Mouse (Mus musculus): Measurements from ENCODE around the gene Nrf1. TPM values are rescaled to one million over a fixed set of nuclear protein-coding genes. Genes with fewer than 3 reads are reported as not detected.
A peak's percentile ranks its signal among the peaks of the same experiment; 100 is the strongest.

Gene Nrf1
- polyA plus RNA-seq, 2 experiments, result 31.2 to 33.1 TPM

DNA sequence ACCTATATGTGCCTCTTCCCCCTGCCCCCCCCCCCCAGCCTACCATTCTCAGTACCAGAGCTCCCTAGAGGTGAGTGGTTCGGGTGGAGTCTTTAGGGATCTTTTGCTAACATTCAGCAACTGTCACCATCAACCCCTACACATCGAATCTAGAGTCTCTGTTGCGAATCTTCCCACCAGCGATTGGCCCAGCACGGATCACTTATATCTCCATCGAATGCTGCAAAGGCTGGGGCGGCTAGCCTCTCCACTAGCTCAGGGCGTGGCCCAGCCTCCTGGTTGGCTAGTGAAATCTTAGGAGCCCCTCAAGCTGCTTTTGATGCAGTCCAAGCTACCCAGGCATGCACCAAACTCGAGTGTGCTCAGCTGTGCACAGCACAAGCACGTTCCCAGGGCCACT lies 124.2 kb downstream of the Nrf1 start:
- Histone ChIP-seq H3K27me3 (ENCODE audit: control insufficient read depth, insufficient read depth, low read length) (peaks cover 98% of the 10 kb centered on the region), H3K9ac (replicated peaks) (no peak overlapping the region), H3K9me3 (ENCODE audit: control insufficient read depth, low read length) (no peaks in the 10 kb centered on the region), H3K4me1 (replicated peaks; ENCODE audit: control insufficient read depth in 2 of 2, insufficient read depth in 2 of 2, low read length in 1 of 2) (peaks cover 0 to 4% of the 10 kb centered on the region in 2 experiments; a peak in 1 of 4 replicates), H3K4me3 (ENCODE audit: insufficient read depth in 1 of 2, low read depth in 2 of 2, low read length in 2 of 2) (no peak overlapping the region), H3K36me3 (replicated peaks; ENCODE audit: control insufficient read depth, insufficient read depth, low read depth) (no peaks in the 10 kb centered on the region), H3K27ac (no peak overlapping the region), H3K4me2 (ENCODE audit: low read depth) (no peak overlapping the region)
- TF ChIP-seq EP300 (IDR thresholded peaks at IDR 0.05; ENCODE audit: low read depth), result no peak
- TF ChIP-seq CTCF (IDR thresholded peaks at IDR 0.05; ENCODE audit: low read depth), result no peak
- DNase-seq (ENCODE audit: low read depth in 3 of 3, low spot score in 3 of 3), result no peak
- WGBS (ENCODE audit: insufficient replicate concordance), result 20% methylated on average over 10 of the region's 10 CpGs
- ATAC-seq (ENCODE audit: insufficient read depth), result no peak

DNA sequence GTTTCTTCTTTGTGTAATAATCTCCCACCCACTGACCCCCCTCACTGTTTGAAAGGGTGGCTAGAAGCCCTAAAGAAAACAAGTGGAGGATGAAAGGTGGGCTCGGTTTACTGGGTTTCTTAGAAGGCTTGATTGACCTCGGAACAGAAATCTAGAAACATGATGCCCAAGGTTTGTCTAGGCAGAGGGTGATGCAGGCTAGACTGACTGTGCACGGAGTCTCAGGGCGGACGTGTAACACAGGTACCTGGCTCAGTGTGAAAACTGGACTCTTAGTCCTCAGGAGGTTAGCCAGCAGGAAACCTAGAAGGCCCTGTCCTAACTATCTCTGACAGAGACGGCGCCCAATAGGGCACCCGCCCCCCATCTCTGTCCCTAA lies 124.6 kb downstream of the Nrf1 start:
- DNase-seq (ENCODE audit: low read depth in 3 of 3, low spot score in 3 of 3), result no peak
- TF ChIP-seq EP300 (IDR thresholded peaks at IDR 0.05; ENCODE audit: low read depth) (no peak), CTCF (IDR thresholded peaks at IDR 0.05; ENCODE audit: low read depth) (no peak)
- Histone ChIP-seq H3K4me3 (ENCODE audit: insufficient read depth in 1 of 2, low read depth in 2 of 2, low read length in 2 of 2) (no peak overlapping the region), H3K9me3 (ENCODE audit: control insufficient read depth, low read length) (no peaks in the 10 kb centered on the region), H3K9ac (replicated peaks) (no peak overlapping the region), H3K27ac (no peak overlapping the region), H3K4me2 (ENCODE audit: low read depth) (no peak overlapping the region), H3K36me3 (replicated peaks; ENCODE audit: control insufficient read depth, insufficient read depth, low read depth) (no peaks in the 10 kb centered on the region), H3K4me1 (replicated peaks; ENCODE audit: control insufficient read depth in 2 of 2, insufficient read depth in 2 of 2, low read length in 1 of 2) (peaks cover 0 to 4% of the 10 kb centered on the region in 2 experiments; a peak in 1 of 4 replicates), H3K27me3 (ENCODE audit: control insufficient read depth, insufficient read depth, low read length) (peaks cover 99% of the 10 kb centered on the region)
- 11% methylated on average over 8 of the region's 8 CpGs for WGBS (ENCODE audit: insufficient replicate concordance)
- no peak for ATAC-seq (ENCODE audit: insufficient read depth)

DNA sequence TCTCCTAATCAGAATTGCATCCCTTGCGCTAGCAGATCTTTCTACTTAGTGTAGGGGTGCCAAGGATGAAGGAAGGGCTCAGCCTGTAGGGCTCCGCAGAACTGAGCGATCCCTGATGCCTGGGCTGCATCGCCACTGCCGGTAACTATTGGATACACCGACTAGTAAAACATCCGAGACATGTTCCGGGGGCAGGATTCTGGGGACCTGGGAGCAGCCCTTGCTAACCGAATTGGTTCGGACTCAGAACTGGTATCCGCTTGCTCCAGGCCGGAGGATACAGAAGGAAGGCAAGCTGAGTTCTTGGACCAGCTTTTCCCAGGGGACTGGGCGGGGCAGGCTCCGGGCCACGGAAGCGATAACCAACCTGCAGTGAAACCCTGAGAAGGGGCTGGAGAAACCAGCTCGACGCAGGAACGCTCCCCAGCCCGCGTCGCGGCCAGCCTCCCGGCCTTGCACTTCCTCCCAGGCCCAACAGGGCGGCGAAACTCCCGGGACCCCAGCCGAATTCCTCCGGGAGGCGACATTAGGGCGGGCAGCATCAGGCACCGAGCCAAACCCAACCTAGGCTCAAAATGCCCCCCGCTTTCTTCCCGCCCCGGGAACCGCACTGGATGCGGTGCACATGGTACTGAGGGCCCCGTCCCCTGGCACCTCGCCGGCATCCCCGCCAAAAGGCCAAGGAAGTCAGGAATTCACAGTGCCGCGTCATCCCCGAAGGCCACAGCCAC lies 125.2 kb downstream of the Nrf1 start:
- ATAC-seq (ENCODE audit: insufficient read depth) (0 out of 2 replicates have a peak, but pooled peaks have one; percentile 7), DNase-seq (ENCODE audit: low read depth in 3 of 3, low spot score in 3 of 3) (no peak)
- H3K9ac ChIP-seq (replicated peaks), result no peak overlapping the region
- H3K4me3 ChIP-seq (ENCODE audit: insufficient read depth in 1 of 2, low read depth in 2 of 2, low read length in 2 of 2), result peak overlapping the region; percentile 16 to 45; a peak in 3 of 4 replicates
- H3K27ac ChIP-seq, result no peak overlapping the region
- peaks cover 100% of the 10 kb centered on the region for H3K27me3 ChIP-seq (ENCODE audit: control insufficient read depth, insufficient read depth, low read length)
- no peaks in the 10 kb centered on the region for H3K36me3 ChIP-seq (replicated peaks; ENCODE audit: control insufficient read depth, insufficient read depth, low read depth)
- 2% methylated on average over 44 of the region's 44 CpGs for WGBS (ENCODE audit: insufficient replicate concordance)
- peaks cover under 1 to 4% of the 10 kb centered on the region in 2 experiments; a peak in 1 of 4 replicates for H3K4me1 ChIP-seq (replicated peaks; ENCODE audit: control insufficient read depth in 2 of 2, insufficient read depth in 2 of 2, low read length in 1 of 2)
- TF ChIP-seq EP300 (IDR thresholded peaks at IDR 0.05; ENCODE audit: low read depth), result no peak
- peak; percentile 61 for TF ChIP-seq CTCF (IDR thresholded peaks at IDR 0.05; ENCODE audit: low read depth)
- H3K4me2 ChIP-seq (ENCODE audit: low read depth), result peak overlapping the region; percentile 65
- no peaks in the 10 kb centered on the region for H3K9me3 ChIP-seq (ENCODE audit: control insufficient read depth, low read length)

DNA sequence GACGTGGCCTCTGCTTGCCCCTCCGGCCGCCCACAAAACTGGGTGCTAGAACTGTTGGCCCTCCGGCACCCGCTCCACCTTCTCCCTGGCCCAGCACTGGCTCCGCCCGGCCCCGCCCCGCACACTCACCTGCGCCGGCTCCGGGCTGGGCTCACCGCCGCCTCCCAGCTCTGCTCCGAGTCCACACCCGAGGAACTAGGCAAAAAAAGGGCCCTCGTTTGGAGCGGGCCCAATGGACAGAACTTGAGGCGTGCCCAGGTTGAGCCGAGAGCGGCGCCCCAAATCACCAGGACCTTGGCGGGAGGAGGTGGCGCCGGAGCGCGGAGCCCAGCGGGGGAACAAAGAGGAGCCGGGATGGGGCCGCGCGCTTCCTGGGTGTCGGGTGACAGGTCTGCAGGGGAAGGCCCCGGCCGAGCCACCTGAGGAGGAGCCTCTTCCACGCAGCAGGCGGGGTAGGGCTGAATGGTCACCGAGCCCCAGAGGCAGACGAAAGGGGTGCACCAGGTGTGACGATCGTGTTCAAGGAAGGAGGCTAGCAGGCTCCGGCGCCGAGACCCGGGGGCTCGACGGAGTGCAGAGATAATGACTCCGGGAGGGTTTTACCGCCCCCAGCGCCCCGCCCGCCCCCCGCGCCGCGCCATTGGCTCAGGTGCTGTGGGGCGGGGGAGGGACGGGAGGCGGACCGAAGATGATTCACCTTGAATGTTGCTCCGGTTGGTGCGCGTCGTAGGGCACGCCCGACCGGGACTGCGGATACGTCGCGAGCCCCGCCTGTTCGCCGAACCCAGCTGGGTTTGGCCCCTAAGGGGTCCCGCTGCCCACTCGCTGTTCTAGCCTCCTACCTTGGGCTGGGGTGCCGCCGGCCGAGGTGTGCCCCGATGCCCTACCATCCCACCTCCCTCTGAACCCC lies 126.0 kb downstream of the Nrf1 start:
- Histone ChIP-seq H3K9me3 (ENCODE audit: control insufficient read depth, low read length) (no peaks in the 10 kb centered on the region), H3K4me2 (ENCODE audit: low read depth) (peak overlapping the region; percentile 65), H3K9ac (replicated peaks) (no peak overlapping the region), H3K27me3 (ENCODE audit: control insufficient read depth, insufficient read depth, low read length) (peaks cover 100% of the 10 kb centered on the region), H3K4me3 (ENCODE audit: insufficient read depth in 1 of 2, low read depth in 2 of 2, low read length in 2 of 2) (peak overlapping the region; percentile 26 to 45), H3K4me1 (replicated peaks; ENCODE audit: control insufficient read depth in 2 of 2, insufficient read depth in 2 of 2, low read length in 1 of 2) (peaks cover 2 to 4% of the 10 kb centered on the region in 2 experiments; a peak in 1 of 4 replicates), H3K27ac (no peak overlapping the region), H3K36me3 (replicated peaks; ENCODE audit: control insufficient read depth, insufficient read depth, low read depth) (no peaks in the 10 kb centered on the region)
- ATAC-seq (ENCODE audit: insufficient read depth) (peak; percentile 56), DNase-seq (ENCODE audit: low read depth in 3 of 3, low spot score in 3 of 3) (peak; percentile 12 to 35 (median 30))
- TF ChIP-seq EP300 (IDR thresholded peaks at IDR 0.05; ENCODE audit: low read depth) (no peak), CTCF (IDR thresholded peaks at IDR 0.05; ENCODE audit: low read depth) (no peak)
- WGBS (ENCODE audit: insufficient replicate concordance), result under 1% methylated on average over 80 of the region's 80 CpGs

All from liver, embryonic 14.5 days (tissue).